Mouse (Mus musculus) limb, embryonic 11.5 days (tissue): Measurements from ENCODE around the gene BC005624. TPM values are rescaled to one million over a fixed set of nuclear protein-coding genes. Genes with fewer than 3 reads are reported as not detected.
"Not testable (repeated sequence)": the region's sequence is repeated elsewhere in the genome, so short reads cannot be mapped to it uniquely, and the experiment has no call there.

Source experiments
- ATAC-seq: fragments of 200-750 bp; cut with Nextera tagmentation; 2 replicates; pipeline ENCODE4 v1.8.0; 2017; ENCODE audit warnings: low read depth; ENCODE audit not compliant: insufficient number of reproducible peaks, low FRiP score, low TSS enrichment
- DNase-seq: peaks from one replicate; pipeline ENCODE4 v3.0.0-alpha.2; 2015; ENCODE audit warnings: low spot score
- H3K27ac ChIP-seq: fragments of 300-500 bp; sonication (generic); replicated peaks from 2 replicates; pipeline ENCODE4 v1.5.1; 2014; ENCODE audit warnings: low read depth, mild to moderate bottlenecking, low read length
- H3K27me3 ChIP-seq: fragments of 300-500 bp; sonication (generic); 2 replicates; pipeline ENCODE4 v1.6.1; 2014; ENCODE audit warnings: mild to moderate bottlenecking, low read length, mixed read lengths; ENCODE audit not compliant: control insufficient read depth, insufficient read depth
- H3K36me3 ChIP-seq: fragments of 300-500 bp; sonication (generic); 2 replicates; pipeline ENCODE4 v1.6.1; 2014; ENCODE audit warnings: mild to moderate bottlenecking, low read length, moderate library complexity, mixed read lengths; ENCODE audit not compliant: control insufficient read depth, insufficient read depth
- H3K4me1 ChIP-seq: fragments of 300-500 bp; sonication (generic); 2 replicates; pipeline ENCODE4 v1.6.1; 2014; ENCODE audit warnings: low read length, mixed read lengths; ENCODE audit not compliant: control insufficient read depth, insufficient read depth
- H3K4me2 ChIP-seq: fragments of 300-500 bp; sonication (generic); 2 replicates; pipeline ENCODE4 v1.6.1; 2014; ENCODE audit warnings: low read depth, mild to moderate bottlenecking, moderate library complexity; ENCODE audit not compliant: severe bottlenecking
- H3K4me3 ChIP-seq: fragments of 300-500 bp; sonication (generic); 2 replicates; pipeline ENCODE4 v1.5.1; 2014; ENCODE audit warnings: low read depth, low read length
- H3K9ac ChIP-seq: fragments of 300-500 bp; sonication (generic); 2 replicates; pipeline ENCODE4 v1.6.1; 2014; ENCODE audit warnings: mild to moderate bottlenecking, low read length
- H3K9me3 ChIP-seq: fragments of 300-500 bp; sonication (generic); 2 replicates; pipeline ENCODE4 v1.6.1; 2016; ENCODE audit warnings: low read length; ENCODE audit not compliant: control insufficient read depth
- WGBS: fragments of 180-500 bp; shearing (Covaris S2); extraction: QIAGEN DNeasy Blood & Tissue Kit; methylation state at CpG from one replicate; pipeline ENCODE4 v1.1.7; 2014; 5-methylcytosine and 5-hydroxymethylcytosine counted together
- polyA plus RNA-seq: library from polyadenylated mRNA; unstranded; fragments of >200 nt; fragmentation: Nextera tagmentation; extraction: Ambion mirVana; gene quantifications from 2 replicates; pipeline ENCODE4 v1.2.1, GENCODE M21; 2014

Gene BC005624
- polyA plus RNA-seq, 1 experiment from 2014 or later: 47.7 TPM

- Histone ChIP-seq H3K27ac (no peak overlapping the region), H3K4me1 (no peaks in the 10 kb centered on the region), H3K4me2 (no peak overlapping the region), H3K9ac (no peak overlapping the region), H3K27me3 (no peaks in the 10 kb centered on the region), H3K4me3 (no peak overlapping the region), H3K9me3 (no peaks in the 10 kb centered on the region), H3K36me3 (peaks cover 52% of the 10 kb centered on the region)
- 55% methylated on average over 5 of the region's 5 CpGs for WGBS
- DNase-seq (no peak), ATAC-seq (no peak)
These were observed 22.1 kb downstream of the BC005624 start for GRCm38 (mm10) chr2:30959856-30960255.

DNA sequence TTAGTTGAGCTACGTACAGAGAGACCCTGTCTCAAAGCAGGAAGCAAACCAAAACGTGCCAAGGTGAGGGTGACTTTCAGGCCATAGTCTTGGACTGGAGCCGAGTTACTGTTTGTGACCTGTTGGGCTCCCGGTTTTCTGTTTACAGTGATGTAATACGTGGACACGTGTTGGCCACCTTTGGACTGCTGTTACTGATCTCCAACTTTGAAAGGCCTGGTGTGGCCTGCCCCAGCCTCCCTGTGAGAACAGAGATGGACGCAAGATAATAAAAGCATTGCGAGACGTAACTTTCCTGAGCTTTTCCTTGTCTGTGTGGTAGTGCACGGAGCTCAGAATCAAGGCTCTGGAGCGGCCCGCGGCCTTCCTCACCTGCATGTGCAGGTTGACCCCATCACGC, 23.3 kb downstream of the BC005624 start:
- Histone ChIP-seq H3K27me3 (no peaks in the 10 kb centered on the region), H3K4me2 (no peak overlapping the region), H3K36me3 (peaks cover 50% of the 10 kb centered on the region), H3K9me3 (no peaks in the 10 kb centered on the region), H3K4me1 (peaks cover 5% of the 10 kb centered on the region), H3K4me3 (no peak overlapping the region), H3K9ac (no peak overlapping the region), H3K27ac (no peak overlapping the region)
- DNase-seq (no peak), ATAC-seq (no peak)
- 91% methylated on average over 14 of the region's 14 CpGs for WGBS

DNA sequence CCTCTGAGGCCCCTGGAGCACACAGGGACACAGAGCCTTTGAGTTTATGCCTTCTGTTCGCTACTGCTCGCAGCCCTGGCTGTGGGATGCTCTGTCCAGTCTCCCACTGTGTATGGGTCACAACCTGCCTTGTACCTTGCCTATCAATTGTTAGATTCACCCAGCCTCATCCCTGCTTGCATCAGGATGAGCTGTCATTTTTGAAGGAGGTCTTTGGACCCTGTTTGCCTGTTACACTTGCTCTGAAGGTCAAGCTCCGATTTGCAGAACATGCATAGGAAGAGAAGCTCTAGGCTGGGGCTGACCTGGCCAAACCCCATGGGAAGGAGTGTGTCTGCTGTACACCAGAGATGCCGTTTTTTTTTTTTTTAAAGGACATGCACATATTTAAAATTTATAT, 24.5 kb downstream of the BC005624 start:
- peaks cover 40% of the 10 kb centered on the region for H3K36me3 ChIP-seq
- H3K9ac ChIP-seq: no peak overlapping the region
- H3K4me3 ChIP-seq: no peak overlapping the region
- no peaks in the 10 kb centered on the region for H3K9me3 ChIP-seq
- no peak for DNase-seq
- H3K4me2 ChIP-seq: no peak overlapping the region
- peaks cover 8% of the 10 kb centered on the region for H3K4me1 ChIP-seq
- WGBS: 85% methylated on average over 4 of the region's 4 CpGs
- H3K27ac ChIP-seq: no peak overlapping the region
- no peaks in the 10 kb centered on the region for H3K27me3 ChIP-seq
- no peak for ATAC-seq

DNA sequence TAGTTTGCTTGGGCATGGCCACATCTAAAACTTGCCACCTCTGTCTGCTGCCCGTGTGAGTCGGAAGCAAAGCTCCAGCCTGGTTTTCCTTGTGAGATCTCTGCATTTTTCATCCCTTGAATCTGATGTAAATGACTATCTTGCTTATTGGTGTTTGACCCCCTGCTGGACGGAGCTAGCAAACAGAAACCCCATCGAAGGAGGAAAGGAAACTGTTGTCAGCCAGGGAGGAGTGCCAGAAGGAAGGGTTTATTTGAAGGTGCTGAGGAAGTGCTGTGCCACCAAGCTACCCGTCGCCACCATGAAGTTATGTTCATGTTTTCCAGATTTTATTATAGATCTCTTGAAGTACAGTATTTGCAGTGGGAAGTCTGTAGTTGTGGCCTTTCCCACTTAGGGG, 27.2 kb downstream of the BC005624 start:
- Histone ChIP-seq H3K4me2 (0 out of 2 replicates have a peak overlapping the region, but pooled peaks have one; percentile 5), H3K9ac (no peak overlapping the region), H3K4me1 (peaks cover 10% of the 10 kb centered on the region), H3K36me3 (peaks cover 27% of the 10 kb centered on the region), H3K4me3 (no peak overlapping the region), H3K9me3 (no peaks in the 10 kb centered on the region), H3K27me3 (no peaks in the 10 kb centered on the region), H3K27ac (no peak overlapping the region)
- 77% methylated on average over 6 of the region's 6 CpGs for WGBS
- DNase-seq: no peak
- no peak for ATAC-seq

DNA sequence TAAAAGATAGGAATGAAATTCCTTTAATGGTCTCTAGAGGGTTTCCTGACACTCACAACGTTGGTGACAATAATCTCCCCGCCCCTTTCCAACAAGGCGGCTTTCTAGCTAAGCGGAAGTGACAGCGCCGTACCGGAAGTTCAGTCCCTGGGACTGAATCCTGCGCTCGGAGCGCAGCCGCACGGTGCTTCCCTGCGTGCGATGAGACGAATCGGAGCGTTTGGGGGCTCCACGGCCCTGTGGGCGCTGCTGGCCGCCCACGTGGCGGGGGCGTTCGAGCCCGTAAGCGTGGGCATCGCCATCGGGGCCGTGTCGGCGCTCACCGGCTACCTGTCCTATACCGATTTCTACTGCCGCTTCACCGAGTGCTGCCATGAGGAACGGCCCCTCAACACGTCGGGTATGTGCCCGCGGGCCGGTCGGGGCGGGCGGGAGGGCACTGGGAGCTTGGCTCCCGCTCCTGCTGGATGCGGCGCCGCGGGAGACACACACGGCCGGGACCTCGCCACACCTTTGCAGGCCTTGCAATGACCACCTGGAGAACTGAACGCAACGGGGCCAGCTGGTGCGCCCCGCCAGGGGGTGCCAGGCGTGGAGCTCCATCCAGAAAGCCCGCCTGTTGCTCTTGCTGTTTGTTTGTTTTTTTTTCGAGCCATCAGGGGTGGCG, 29.0 kb downstream of the BC005624 start, which contains the start of gene Tor1b:
Tor1b (plus strand) TSS at position 136 of the 667 bp plus-strand sequence.
- DNase-seq (peak; percentile 90), ATAC-seq (peak; percentile 77; the same call in 1 of the 2 replicates)
- peak within 1 kb of the TSS; percentile 78 for H3K4me3 ChIP-seq
- WGBS: under 1% methylated on average over 60 of the region's 60 CpGs
- no peaks in the 10 kb centered on the region for H3K27me3 ChIP-seq
- peak within 1 kb of the TSS; percentile 32 for H3K27ac ChIP-seq
- no peaks in the 10 kb centered on the region for H3K9me3 ChIP-seq
- peaks cover 18% of the 10 kb centered on the region for H3K36me3 ChIP-seq
- peak within 1 kb of the TSS; percentile 78 for H3K4me2 ChIP-seq
- H3K9ac ChIP-seq: peak within 1 kb of the TSS; percentile 84
- H3K4me1 ChIP-seq: peaks cover 10% of the 10 kb centered on the region

- no peak overlapping the region; the same call in 1 of the 2 replicates for H3K27ac ChIP-seq
- no peaks in the 10 kb centered on the region for H3K27me3 ChIP-seq
- peak overlapping the region; percentile 84 for H3K9ac ChIP-seq
- no peak for DNase-seq
- H3K4me3 ChIP-seq: peak overlapping the region; percentile 78
- no peak; the same call in 1 of the 2 replicates for ATAC-seq
- H3K36me3 ChIP-seq: peaks cover 13% of the 10 kb centered on the region
- peaks cover 10% of the 10 kb centered on the region for H3K4me1 ChIP-seq
- H3K4me2 ChIP-seq: peak overlapping the region; percentile 78; the same call in 1 of the 2 replicates
- WGBS: 29% methylated on average over 5 of the region's 5 CpGs
- no peaks in the 10 kb centered on the region for H3K9me3 ChIP-seq
These were observed 29.6 kb downstream of the BC005624 start for GRCm38 (mm10) chr2:30952457-30952823.

DNA sequence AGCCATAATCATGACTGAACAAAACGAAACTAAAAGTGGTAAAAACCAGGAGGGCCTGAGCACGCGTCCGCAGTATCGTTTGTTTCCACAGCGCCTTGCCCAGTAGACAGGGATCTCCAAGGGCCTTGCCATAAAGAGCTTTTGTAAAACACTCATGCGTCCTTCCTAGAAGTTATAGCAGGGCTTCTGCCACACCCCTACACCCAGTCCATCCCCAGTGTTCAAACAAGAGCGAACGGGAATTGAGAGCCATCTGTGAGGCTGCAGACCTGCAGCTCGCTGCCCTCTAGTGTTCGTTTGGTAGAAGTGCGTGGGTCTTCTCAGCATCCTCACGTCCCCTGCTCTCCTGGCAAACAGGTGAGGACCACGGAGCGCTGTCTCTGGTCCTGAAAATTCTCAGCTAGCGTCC, 39.4 kb downstream of the BC005624 start:
- ATAC-seq: 0 out of 2 replicates have a peak, but pooled peaks have one; percentile 17
- H3K9me3 ChIP-seq: no peaks in the 10 kb centered on the region
- H3K4me3 ChIP-seq: no peak overlapping the region; the same call in 1 of the 2 replicates
- DNase-seq: peak; percentile 86
- no peaks in the 10 kb centered on the region for H3K27me3 ChIP-seq
- H3K27ac ChIP-seq: no peak overlapping the region
- no peaks in the 10 kb centered on the region for H3K36me3 ChIP-seq
- no peak overlapping the region for H3K4me2 ChIP-seq
- no peak overlapping the region for H3K9ac ChIP-seq
- H3K4me1 ChIP-seq: no peaks in the 10 kb centered on the region
- WGBS: 30% methylated on average over 16 of the region's 16 CpGs

DNA sequence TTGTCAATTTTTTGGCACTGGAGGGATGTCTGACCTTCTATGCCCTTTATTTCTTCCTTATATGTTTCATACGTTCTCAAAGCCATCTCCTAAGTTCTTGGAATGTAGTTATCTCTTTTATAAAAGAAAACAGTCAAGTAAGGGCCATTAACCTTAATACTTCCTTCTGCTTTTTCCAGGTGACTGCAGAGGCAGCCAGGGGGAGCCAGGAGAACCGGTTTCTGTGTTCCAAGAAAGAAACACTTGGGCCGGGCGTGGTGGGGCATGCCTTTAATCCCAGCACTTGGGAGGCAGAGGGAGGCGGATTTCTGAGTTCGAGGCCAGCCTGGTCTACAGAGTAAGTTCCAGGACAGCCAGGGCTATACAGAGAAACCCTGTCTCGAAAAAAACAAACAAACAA, 39.9 kb downstream of the BC005624 start:
- H3K9me3 ChIP-seq, DNase-seq, H3K27ac ChIP-seq, H3K4me2 ChIP-seq, H3K9ac ChIP-seq, ATAC-seq, H3K36me3 ChIP-seq, H3K27me3 ChIP-seq, H3K4me1 ChIP-seq, H3K4me3 ChIP-seq: not testable (repeated sequence)
- WGBS: 54% methylated on average over 7 of the region's 7 CpGs
